Mouse (Mus musculus): Measurements from ENCODE around the gene Grin2b.

DNA sequence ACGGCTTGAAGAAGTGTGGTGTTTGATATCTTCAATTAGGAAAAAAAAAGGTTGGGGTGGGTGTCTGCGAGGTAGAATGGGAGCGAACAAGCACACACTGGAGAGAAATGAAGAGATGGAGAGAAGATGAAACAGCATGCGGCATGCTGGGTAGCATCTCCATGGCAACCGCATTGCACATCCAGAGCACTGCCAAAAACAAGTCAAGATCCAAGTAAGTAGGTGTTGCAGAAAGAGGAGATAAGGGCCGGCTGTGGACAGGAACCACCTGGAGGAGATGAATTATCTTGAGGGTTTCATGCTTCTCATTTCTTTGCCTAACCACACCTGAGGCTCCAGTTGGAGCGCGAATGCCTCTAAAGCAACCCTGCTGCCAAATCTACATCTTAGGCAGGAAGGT is 313.8 kb downstream of the Grin2b start:
- TF ChIP-seq POLR2A (IDR thresholded peaks at IDR 0.05; ENCODE audit: insufficient read length, low read depth) = no peak
- no peak for TF ChIP-seq TCF3 (IDR thresholded peaks at IDR 0.05; ENCODE audit: insufficient read length, low read depth)
- TF ChIP-seq MAX (IDR thresholded peaks at IDR 0.05; ENCODE audit: low read depth) = no peak
- no peak for TF ChIP-seq USF1 (IDR thresholded peaks at IDR 0.05; ENCODE audit: low read depth)
- no peak for TF ChIP-seq TCF12 (IDR thresholded peaks at IDR 0.05; ENCODE audit: insufficient read depth, poor library complexity, severe bottlenecking)
- no peak for TF ChIP-seq MYOG (IDR thresholded peaks at IDR 0.05; ENCODE audit: control insufficient read depth in 1 of 3, insufficient read depth in 1 of 3, insufficient read length in 2 of 3, low read depth in 2 of 3)
- TF ChIP-seq MYOD1 (IDR thresholded peaks at IDR 0.05; ENCODE audit: control insufficient read depth in 1 of 3, insufficient read length in 2 of 3, low read depth in 2 of 3) = no peak
- no peak for TF ChIP-seq REST (IDR thresholded peaks at IDR 0.05; ENCODE audit: insufficient read depth, insufficient read length)
- TF ChIP-seq E2F4 (IDR thresholded peaks at IDR 0.05; ENCODE audit: insufficient read depth) = no peak
